Mouse (Mus musculus) cerebellum, adult 11 months (tissue): ENCODE data around the gene Arhgap17.

Source experiments
- DNase-seq: peaks from one replicate; pipeline ENCODE4 v3.0.0; 2022

Gene Arhgap17

GRCm38 (mm10) chr7:123276568-123276967 lies 93.1 kb downstream of the Arhgap17 start:
- no peak for DNase-seq

- no peak for DNase-seq
Observed at GRCm38 (mm10) chr7:123273056-123273455, 96.7 kb downstream of the Arhgap17 start.

- no peak for DNase-seq
Observed at GRCm38 (mm10) chr7:123258103-123258502, 111.6 kb downstream of the Arhgap17 start.

- no peak for DNase-seq
Observed at GRCm38 (mm10) chr7:123254196-123254970, 115.3 kb downstream of the Arhgap17 start.

GRCm38 (mm10) chr7:123253396-123253795 lies 116.3 kb downstream of the Arhgap17 start:
- no peak for DNase-seq

DNA sequence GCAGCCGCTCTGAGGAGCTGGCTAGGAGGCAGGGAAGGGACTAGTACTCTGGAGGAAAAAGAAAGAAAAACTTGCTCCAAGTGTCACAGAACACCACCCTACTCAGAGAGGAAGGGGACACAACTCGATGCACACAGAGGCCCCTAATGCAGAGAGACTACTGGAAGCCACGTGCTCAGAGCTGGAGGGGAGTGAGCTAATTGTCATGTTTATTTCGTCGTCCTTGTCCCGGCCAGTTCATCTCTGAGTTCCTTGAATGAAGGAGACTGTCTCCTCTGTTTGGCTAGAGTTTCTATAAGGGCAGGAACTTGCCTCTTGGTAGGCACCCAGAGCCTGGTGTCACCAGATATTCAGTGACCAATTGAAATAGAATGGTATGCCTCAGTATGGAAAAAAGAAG lies 118.4 kb downstream of the Arhgap17 start:
- no peak for DNase-seq

DNA sequence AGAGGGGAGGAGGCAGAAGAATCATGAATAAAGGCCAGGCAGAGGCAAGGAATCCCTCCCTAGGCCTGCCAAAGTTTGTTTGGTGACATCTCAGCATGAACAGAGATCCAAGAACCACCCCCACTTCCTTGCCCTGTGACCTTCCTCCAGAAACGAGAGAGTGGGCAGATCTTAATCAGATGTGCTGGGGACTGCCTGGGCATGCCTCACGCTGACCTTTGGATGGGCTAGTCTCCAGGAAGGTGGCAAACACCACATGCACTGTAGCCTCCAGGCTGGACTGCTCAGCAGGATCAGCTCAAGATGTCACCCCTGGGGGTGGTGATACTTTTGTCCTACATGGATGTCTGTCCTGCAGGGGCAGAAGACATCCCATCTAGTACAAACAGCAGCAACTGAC lies 121.5 kb downstream of the Arhgap17 start:
- no peak for DNase-seq

- DNase-seq = no peak
Observed at GRCm38 (mm10) chr7:123246504-123247084, 123.1 kb downstream of the Arhgap17 start.

DNA sequence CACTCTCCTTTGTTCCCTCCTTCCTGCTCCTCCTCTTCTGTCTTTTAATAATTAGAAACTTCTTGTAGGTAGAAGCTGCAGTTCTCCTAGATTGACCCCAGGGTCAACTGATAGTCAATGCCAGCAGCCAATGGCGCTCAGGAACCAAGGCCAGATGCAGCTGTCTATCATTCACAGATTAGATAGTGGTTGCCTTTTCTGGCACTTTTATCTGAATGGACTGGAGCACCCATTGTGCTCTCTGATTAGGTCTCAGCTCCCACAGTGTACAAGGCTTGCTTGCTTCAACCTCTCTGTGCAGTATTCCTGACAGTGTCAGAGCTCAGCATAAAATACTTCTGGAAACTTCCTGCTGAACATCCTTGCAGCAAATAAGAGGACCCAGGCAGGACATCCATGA lies 124.9 kb downstream of the Arhgap17 start:
- DNase-seq = no peak

- no peak for DNase-seq
Observed at GRCm38 (mm10) chr7:123242241-123242640, 127.5 kb downstream of the Arhgap17 start.

DNA sequence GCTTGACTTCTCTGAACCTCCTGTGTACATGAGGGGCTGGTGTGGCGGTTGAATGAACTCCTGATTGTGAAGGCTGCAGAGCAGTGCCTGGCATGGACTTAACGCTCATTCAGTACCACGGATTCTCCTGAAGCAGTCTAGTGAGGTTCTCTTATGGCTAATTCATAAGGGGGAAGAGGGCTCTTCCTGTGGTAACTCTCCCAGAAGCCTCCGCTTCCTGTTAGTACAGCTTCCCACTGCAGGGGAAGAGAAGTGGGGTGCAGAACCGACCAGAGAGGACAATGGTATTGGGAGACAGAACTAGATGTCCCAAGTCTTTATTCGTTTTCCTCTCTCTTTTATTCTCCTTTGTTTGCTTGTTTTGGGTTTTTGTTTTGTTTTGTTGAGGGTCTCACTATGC lies 129.7 kb downstream of the Arhgap17 start:
- no peak for DNase-seq

GRCm38 (mm10) chr7:123238621-123239020 lies 131.1 kb downstream of the Arhgap17 start:
- DNase-seq = no peak

- DNase-seq = no peak
Observed at GRCm38 (mm10) chr7:123235449-123235848, 134.3 kb downstream of the Arhgap17 start.
